Mouse (Mus musculus) T-helper 1 cell (primary cell): ENCODE results near the gene Glra2.
"Not testable (repeated sequence)": the region's sequence is repeated elsewhere in the genome, so short reads cannot be mapped to it uniquely, and the experiment has no call there.

ENCODE experiments used
- in situ Hi-C: fragments of 300-600 bp; cut with MboI, MseI; formaldehyde crosslinking; loops from one replicate; pipeline ENCODE4 v1.15.1; 2025; ENCODE audit warnings: high pct_unique_total_duplicates

Gene Glra2

GRCm38 (mm10) chrX:165326939-165327698 is at the start of gene Glra2:
Gene Glra2 (minus strand): TSS chrX:165327393.
- in situ Hi-C loops: no loop called here

DNA sequence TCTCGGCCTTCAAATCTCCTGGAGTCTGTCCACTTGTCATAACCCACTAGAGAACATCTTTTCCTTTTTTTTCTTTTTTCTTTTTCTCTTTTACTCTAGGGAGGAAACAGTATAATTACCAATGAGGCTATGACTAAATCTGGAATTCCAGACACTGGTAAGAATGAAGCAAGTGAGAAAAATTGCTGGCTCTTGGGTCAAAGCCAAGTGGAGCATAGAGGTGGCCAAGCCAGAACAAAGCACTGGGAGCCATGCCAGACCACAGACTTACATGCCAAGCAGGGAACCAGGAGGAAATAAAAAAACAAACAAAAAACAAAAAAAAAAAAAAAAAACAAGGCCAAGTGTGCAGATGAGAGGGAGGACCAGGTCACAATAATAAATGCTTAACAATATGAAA is 35.6 kb upstream of the Glra2 start:
- in situ Hi-C loops: no loop called here

- in situ Hi-C loops: loop anchor here (10.0 kb wide), 1 partner anchor 760 kb away; no protein-coding TSS in a partner anchor
These were observed 17.4 kb upstream of the Glra2 start for GRCm38 (mm10) chrX:165344611-165345010.

DNA sequence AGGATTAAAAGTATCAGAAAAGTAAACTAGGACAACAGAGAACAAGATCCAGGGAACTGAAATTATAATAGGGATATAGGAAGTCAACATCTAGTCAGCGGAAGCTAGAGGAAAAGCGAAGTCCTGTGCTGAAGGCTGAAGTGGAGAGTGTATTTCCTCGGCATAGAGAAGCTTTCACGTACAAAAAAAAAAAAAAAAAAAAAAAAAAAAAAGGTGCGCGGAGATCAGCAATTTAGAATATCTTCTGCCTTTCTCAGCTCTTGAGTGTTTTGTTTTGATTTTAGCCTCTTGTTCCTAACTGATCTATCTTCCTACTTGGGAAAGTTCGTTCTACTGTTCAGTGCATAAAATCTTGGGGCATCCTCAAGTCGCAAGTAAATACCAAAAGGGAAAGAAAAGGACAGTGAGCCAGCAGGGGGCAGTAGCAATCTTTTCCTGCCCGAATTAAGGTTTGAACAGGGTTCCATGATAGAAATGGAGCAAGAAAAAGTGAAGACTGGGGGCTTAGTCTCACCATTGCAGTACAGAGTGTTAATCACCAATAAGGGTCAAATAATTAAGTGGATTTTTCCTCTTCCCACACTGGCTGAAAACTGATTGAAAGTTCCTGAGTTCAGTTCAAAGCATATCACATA is 623 bp upstream of the Glra2 start:
- in situ Hi-C loops: no loop called here

DNA sequence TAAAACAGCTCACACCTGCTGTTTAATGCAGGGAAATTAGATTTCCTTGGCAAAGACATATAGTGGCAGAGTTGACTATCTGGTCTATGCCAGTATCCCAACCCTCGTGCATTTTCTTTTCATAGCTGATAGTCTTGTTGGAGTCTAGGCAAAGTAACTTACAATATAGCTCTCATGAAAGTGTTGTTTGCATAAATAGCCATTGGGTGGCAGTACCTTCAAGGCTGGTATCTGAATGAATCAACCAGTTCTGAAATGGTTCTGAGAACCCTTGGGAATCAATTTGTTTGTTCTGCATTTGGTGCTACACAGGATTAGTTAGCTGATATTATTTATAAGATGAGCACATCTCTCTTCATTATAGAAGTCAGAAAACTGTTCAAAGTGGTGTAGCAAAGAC is 133.6 kb downstream of the Glra2 start:
- in situ Hi-C loops: no loop called here

DNA sequence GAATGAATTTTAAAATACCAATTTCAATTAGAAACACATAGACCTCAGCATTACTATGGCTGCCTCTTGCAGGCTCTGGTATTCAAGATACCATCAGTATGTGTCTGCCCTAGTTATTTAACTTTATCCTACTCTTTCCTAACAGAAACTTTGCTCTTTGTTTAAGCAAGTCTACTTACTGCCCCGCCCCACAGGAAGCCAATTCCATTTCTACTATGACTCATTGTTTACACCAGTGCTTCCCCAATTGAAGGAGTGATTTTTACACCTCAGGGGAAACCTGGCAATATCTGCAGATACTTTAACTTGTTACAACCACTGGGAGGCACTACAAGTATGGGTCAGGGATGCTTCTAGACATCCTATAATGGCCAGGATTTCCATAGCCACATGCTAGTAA is 136.0 kb downstream of the Glra2 start:
- in situ Hi-C loops: no loop called here

GRCm38 (mm10) chrX:165182948-165183347 is 144.2 kb downstream of the Glra2 start:
- in situ Hi-C loops: not testable (repeated sequence)

GRCm38 (mm10) chrX:165156549-165156948 is 170.6 kb downstream of the Glra2 start:
- in situ Hi-C loops: no loop called here

- in situ Hi-C loops: no loop called here
These were observed 223.0 kb downstream of the Glra2 start for GRCm38 (mm10) chrX:165104171-165104570.
